Mouse (Mus musculus) c-Kit-positive CD71-negative TER-119-negative erythroid progenitor cells, embryonic 14.5 days (primary cell): ENCODE results near the gene Pnldc1.
A peak's percentile ranks its signal among the peaks of the same experiment; 100 is the strongest.
"Not testable (repeated sequence)": the region's sequence is repeated elsewhere in the genome, so short reads cannot be mapped to it uniquely, and the experiment has no call there.

Experiments used
- DNase-seq: peaks from one replicate; pipeline ENCODE4 v3.0.0-alpha.2; 2013; ENCODE audit warnings: low read depth

Pnldc1 gene

DNA sequence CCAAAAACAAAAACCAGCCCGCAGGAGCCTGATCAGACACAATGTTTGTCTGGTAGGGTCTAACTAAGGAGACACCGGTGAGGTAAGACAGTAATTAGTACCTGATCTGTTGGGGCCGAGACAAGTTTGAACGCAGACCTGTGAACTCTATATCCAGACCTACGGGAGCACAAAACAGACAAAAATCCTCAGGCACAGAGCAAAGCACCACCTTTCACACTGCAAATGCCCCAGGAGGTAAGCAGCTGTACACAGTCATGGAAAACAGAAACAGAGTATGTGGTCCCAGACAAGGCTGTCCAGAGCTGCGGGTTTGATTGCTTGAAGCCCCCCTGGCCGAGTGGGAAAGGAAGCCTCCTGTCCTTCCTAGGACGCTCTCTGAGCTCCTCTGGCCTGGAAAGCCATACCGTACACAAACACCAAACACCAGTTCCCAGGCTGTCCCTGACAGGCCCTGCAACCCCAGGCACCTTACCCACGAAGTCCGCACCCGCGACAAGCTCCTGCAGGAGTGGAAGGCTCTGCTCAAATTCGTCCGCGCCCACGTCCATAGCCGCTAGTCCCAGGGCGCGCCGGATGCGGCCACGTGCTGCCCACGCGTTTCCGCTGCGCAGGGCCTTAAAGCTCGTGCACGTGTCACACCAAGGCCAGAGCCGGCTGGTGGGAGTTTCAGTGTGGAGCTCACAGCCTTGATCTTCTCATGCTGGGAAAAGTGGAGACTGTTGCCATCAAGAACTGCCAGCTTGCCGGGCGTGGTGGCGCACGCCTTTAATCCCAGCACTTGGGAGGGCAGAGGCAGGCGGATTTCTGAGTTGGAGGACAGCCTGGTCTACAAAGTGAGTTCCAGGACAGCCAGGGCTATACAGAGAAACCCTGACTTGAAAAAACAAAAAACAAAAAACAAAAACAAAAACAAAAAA, at the start of gene Pnldc1:
TSS of gene Pnldc1 (minus strand) at position 870 of the 920 bp plus-strand sequence.
- DNase-seq: no peak

DNA sequence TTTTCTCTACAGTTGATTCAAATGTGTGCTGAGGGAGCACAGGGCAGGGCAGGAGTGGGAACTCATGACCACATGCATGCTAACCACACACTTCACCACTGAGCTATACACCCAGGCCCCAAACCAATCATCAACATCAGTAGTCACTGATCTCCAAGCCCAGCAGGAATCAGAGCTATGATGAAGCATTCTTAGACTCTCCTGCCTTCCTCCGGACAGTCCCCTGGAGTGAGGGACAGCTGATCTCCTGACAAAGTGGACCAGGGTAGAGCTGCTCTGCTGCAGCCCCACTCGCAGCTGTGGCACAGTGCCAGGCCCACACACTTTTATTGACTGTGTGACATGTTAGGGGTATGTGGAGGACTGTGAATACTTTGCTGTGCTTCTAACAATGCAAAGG, 49.3 kb upstream of the Pnldc1 start:
- DNase-seq: not testable (repeated sequence)

DNA sequence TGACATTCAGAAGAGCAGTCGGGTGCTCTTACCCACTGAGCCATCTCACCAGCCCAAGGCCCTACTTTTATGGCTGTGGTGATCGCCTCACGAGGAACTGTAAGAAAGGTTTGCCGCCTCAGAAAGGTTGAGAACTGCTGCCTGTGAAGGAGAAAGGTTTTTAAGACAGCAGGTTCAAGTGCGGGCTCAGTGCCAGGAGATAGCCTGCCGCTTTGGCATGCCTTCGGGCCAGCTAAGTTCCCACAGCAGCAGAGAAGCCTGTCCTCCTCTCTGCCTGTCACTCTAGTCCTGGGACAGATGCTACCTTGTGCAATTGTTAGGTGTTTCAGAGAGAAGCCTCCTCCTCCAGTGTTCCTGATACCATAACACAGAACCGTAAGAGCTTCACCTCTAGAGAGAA, 46.6 kb upstream of the Pnldc1 start:
- DNase-seq: no peak

DNA sequence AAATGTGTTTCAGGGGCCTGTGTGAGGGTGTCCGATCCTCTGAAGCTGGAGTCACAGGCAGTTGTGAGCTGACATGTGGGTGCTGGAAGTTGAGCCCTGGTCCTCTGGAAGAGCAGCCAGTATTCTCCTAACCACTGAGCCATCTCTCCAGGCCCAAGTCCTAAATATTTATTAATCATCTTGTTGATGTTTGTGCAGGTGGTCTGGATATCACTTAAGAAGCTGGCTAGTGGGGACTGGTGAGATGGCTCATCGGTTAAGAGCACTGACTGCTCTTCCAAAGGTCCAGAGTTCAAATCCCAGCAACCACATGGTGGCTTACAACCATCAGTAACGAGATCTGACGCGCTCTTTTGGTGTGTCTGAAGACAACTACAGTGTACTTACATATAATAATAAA, 39.6 kb upstream of the Pnldc1 start:
- DNase-seq: no peak

DNA sequence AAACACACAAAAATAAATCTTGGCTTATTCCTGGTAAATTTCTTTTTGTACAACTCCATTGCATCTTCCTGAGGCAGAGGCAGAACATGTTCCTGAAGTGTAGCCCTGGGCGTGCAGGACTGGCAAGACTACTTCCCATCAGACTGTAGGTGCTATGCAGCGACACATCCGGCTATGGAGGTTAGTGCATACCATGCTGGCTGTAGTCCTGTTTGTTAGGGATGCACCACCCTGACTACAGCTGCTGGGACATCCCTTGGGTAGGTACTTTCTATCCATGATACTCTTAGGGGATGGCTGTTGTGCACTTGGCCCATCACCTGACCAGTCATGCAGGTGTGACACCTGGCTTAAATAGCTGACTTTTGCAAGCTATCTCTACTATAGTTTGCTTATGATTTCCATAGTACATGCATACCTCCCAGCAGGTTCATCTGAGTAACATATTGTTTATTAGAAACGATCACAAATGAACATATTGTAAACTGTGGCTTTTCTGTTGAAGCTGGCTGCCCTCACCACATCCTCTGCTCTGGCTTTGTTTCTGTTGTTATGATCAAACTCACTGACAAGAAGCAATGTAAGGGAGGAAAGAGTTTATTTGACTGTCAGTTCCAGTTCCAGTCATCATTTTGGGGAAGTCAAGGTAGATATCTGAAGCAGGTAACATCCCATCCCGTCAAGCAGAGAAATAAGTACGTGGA, 32.6 kb upstream of the Pnldc1 start:
- DNase-seq: no peak

DNA sequence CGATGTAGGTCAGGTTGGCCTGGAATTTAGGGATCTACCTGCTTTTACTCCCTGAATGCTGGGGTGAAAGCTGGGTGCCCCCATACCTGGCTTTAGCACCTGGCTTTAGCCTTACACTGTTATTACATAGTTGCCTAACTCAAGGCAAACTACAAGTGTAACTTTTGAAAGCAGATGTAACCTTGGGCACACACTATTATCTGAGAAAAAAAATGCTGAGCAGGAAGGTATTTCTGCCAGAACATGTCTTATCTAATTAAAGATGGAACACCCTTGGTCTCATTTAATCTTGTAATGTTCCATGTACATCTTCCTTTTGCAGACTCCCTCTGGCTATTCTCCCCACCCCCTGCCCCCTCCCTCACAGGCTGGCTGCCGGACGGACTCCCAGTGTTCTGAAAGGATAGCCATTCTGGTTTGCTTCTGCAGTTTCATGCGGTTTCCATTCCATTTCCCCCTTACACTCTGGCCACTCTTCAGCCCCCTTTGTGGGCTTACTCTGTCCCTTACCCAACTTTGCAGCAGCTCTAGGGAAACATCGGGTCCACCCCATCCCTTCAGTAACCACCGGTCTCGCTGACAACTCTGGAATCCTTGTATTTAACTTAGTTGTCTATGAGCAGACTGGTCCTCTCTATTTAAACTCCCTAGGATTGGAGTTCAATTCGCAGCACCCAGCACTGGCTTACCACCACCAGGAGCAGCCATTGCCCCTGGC, 31.7 kb upstream of the Pnldc1 start:
- DNase-seq: no peak

DNA sequence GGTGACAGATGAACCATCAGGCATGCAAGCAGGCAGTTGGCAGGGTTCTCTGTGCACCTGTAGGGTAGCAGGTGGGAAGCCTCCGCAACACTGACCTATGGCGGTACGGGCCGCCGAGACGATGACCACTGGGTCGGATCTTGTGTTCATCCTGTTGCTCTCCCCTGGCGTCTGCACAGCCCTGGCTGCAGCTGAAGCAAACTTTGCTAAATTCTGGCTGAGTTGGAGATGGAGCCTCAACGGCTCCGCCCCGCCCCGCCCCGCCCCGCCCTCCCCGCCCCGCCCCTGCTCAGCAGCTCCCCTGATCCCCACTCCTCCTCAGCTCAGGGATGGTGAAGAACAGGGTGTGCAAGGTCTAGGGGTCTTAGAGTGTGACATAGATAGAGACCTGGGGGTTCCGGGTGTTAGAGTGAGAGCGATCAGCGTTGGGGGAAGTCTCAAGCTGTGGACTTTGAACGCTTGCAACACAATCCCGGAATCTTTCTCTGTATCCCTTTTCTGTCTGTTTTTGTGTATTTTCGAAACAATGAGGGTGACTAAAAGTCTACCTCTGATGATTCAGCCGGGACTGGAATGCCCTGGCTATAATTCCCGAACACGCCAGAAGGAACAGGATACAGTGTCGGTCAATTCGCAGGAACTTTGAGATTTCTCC, 30.2 kb upstream of the Pnldc1 start, which contains the start of gene Acat3:
TSS of gene Acat3 (minus strand) at position 450 of the 655 bp plus-strand sequence.
- DNase-seq: no peak

DNA sequence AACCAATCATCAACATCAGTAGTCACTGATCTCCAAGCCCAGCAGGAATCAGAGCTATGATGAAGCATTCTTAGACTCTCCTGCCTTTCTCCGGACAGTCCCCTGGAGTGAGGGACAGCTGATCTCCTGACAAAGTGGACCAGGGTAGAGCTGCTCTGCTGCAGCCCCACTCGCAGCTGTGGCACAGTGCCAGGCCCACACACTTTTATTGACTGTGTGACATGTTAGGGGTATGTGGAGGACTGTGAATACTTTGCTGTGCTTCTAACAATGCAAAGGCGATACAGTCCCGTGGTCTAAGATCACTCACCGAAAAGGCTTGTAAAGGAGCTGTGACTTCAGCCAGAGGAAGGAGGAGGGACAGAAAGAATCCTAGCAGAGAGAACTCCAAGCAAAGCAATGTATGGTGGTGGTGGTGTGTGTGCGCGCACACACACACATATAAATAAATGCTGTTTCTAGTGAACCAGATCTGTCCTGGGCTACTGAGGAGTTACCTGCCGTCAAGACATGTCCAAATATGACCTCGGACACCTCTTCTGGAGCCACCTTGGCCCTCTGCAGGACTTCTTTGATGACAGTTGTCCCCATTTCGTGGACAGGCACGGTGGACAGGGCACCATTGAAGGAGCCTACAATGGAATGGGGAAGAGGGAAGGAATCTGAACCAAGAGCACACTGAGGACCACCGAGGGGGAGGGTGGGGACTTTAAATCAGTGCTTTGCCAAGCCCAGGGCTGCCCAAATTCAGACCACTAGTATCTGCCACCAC, 29.5 kb upstream of the Pnldc1 start:
- DNase-seq: not testable (repeated sequence)

DNA sequence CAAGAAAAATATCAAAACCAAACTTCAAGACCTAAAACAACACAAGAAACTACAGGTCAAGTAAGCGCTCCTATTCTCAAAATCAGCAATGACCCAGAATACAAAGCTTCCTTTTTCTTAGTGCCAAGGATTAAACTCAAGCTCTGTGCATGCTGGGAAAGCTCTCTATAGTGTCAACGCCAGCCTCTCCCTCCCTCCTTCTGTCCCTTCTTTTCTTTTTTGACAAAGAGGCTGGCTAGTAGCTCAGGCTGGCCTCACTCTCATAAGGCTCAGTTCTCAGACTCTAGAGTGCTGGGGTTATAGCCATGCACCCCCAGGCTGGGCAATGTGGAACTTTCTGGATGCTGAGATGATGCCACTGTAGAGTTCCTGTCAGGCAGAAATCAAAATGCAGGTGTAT, 28.0 kb upstream of the Pnldc1 start:
- DNase-seq: no peak

DNA sequence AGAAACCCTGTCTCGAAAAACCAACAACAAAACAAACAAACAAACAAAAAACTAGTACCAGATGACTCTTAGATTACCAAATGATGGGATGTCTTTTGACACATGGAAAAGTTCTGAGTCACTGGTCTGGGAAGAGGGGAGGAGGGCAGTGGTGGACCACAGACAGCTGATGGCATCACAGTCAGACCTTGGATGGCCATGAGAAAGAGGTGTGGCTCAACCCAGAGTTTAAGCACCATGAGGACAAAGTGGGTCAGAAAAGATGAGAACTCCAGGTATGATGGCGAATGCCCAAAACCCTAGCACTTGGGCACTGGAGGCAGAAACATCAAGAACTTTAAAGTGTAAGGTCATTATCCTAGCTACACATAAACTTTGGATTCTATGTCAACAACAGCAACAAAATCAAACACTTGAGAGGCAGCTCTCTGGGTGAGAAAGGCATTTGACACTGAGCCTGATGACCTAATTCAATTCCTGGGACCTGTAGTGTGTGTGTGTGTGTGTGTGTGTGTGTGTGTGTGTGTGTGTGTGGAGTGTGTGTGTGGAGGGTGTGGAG, 27.5 kb upstream of the Pnldc1 start:
- no peak for DNase-seq

DNA sequence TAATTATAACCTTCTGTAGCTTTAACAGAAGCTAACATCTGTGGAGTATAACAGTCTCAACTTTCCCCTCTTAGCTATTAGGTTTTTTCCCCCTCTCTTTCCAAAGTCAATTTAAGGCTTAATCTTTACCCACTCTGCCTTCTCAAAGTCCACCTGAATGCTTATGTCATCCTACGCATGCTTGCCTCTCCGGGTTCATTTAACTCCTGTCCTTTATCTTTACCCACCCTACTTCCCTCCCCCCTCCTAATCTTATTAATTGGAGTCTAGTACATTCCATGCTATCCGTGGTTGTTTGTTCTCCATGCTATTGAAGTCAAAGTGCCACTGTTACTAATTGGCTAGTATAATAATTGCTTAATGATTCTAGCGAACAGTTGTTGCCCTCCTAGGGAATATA, 25.7 kb upstream of the Pnldc1 start:
- no peak for DNase-seq

DNA sequence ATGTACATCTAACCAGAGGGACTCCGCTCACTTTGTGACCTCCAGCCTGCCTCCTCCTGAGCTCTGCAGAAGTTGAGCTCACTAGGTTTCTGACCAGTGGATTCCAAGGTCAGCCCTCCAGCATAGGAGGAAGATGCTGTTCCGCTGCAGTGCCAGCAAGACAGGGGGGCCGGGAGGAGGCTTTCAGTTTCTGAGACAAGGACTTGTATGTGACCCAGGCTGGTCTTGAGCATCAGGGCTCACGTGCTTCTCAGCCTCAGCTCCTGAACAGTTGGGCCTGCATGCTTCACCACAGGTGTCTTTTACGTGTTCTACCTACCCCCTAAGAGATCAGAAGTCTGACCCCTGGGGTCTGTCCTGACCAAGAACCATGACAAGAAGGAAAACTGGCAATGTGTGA, 21.5 kb upstream of the Pnldc1 start:
- DNase-seq: not testable (repeated sequence)

DNA sequence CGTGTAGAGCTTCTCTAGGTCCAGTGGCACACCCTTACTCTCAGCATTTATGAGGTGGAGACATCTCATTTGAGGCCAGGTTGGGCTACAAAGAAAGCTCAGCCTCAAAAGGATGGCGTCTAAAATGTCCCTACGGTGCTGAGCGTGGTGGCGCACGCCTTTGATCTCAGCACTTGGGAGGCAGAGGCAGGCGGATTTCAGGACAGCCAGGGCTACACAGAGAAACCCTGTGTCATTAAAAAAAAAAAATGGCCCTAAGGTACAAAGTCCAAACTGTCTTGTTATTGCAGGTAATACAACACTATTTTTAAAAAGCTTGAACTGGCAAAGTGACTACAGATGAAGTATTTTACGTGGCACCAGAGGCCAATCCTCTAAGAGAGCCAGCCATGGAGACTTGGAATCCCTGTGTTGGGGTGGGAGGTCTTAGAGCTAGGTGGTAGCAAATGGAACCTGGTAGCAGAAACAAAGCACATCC, 15.7 kb upstream of the Pnldc1 start:
- no peak for DNase-seq

DNA sequence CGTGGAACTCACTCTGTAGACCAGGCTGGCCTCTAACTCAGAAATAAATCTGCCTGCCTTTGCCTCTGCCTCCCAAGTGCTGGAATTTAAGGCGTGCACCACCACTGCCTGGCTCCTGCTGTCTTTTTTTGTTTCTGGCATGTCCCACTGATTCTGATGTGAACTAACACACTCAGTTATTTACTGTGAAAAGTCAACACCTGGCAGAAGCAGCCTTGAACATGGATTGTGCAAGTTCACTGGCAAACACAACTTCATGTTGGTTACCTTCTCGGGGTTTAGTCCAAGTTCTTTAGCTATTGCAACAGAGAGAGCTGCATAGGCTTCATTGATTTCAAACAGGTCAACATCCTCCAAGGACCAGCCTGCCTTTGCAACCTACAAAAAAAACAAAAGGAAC, 15.0 kb upstream of the Pnldc1 start:
- no peak for DNase-seq

DNA sequence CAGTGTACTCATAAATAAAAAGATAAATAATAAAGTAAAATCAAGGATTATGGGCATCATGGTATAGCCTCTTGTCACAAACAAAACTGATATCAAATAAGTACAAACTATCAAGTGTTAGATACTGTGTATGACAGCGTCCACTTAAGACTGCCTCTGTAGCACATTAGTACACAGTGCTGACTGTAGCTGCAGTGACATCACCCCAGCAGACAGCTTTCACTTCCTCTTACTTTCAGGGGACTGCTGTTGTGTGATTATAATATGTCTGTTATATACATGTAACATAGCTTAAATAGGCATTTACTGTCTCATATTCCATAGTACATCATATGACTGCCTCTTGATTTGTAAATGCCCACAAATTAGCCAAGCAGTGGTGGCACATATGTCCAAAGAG, 11.0 kb upstream of the Pnldc1 start:
- no peak for DNase-seq

DNA sequence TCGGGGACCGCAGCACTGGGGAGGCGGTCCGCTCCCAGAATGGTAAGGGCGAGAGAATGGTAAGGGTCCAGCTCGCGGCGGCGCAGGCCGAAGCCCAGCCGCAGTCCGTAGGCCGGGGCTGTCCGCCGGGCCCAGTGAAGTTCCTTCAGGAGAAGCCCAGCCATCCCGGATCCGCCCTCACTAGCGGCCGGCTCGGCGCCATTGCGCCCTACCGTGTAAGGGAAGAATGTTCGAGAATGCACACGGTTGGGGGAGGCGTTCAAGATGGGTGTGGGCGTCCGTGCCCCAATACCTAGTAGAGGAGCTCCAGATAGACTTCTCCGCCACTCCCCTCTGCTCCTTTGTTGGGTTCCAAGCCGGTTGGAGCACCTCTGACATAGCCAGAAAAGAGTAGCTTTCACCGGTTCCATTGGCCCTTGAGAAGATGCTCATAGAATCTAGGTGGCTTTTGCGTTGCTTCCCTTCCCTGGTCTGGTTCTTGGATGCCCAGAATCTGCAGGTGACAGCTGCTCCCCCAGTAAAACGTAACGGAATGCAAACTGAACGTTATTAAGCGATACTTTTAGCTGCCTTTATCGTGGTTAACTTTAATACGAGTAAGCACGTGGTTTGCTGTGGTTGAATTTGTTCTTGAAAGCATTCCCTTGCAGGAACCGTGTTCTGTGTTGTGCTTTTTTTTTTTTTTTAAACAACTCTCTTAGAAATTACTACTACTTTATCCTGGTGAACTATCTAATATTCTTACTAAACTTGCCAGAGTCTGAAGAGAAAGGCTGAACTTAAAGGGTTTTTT, 6.8 kb upstream of the Pnldc1 start:
- peak; percentile 45 for DNase-seq

DNA sequence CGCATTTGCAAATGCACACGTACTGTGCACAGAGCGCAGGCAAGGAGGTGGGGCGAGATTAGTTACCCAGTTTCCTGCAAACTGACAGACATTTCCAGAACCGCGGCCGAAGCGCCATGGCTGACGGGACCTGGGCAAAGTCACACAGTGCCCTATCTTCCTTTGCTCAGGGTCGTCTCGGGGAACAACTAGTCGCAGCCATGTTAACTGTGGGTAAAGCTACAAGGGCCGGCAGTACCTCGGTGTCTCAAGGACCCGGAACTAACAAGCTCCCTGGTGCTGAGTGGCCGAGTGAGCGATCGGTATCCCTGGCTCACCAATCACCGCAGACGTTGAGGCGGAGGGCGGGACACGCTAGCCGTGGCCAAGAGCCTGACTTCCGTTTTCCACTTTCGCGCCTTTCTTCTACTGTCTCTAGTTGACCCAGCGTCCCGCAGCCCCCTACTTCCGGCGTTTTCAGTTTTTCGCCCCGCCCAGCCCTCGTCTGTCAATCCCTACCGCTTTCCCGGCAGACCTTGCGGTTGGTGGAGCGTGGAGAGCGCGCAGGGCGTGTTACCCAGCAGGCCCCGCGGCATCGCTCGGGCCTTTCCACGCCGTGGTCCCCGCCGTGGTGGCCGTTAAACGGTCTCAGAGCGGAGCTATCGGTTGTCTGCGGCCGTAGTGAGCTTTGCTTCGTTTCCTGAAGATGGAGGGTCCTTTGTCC, 6.0 kb upstream of the Pnldc1 start, which contains the start of gene Mrpl18:
TSS of gene Mrpl18 (minus strand) at position 465 of the 703 bp plus-strand sequence.
- peak; percentile 99 for DNase-seq

DNA sequence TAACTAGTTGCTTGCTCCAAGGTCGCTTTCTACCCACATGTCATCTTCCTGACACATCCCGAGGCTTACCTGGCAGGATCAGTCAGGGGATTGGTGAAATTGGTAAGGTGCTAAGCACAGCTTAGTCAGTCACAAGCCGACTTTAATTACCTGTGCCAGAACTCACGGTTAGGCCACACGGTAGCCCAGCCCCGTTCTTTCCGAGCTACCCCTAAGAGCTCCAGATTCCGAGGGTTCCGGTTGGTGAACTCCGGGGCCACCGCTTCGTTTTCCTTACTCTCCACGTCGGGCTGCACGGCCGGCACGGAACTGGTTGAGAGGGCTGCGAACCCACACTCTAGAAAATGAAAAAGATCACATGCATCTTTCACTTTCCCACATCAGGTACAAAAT, 5.5 kb upstream of the Pnldc1 start, which contains the start of gene Tcp1:
TSS of gene Tcp1 (plus strand) at position 214 of the 393 bp plus-strand sequence.
- DNase-seq: no peak

DNA sequence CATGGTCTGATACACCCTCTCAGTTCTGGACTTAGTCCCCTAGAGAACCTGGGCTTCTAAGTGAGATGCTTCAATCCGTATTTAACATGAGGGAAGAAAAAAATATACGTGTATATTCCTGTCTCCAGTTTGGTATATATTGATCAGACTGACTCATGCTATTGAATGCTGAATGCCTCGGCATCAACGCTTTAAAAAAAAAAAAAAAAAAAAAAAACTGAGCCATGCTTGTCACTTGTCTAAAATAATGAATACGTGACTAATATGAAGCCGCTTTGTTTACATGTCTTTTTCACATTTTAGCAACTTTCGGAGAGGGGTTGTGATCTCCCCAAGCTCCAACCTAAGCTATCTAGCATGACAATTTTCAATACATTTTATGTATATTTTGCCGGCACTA, 361 bp upstream of the Pnldc1 start:
- no peak for DNase-seq
